Mouse (Mus musculus): ENCODE results near the gene Gbf1. TPM values are rescaled to one million over a fixed set of nuclear protein-coding genes. Genes with fewer than 3 reads are reported as not detected.
A peak's percentile ranks its signal among the peaks of the same experiment; 100 is the strongest.

The Gbf1 gene
- polyA plus RNA-seq, 1 experiment from 2014 or later: 50.0 TPM

- no peak overlapping the region for H3K4me3 ChIP-seq (replicated peaks)
These were observed 170.8 kb downstream of the Gbf1 start for GRCm38 (mm10) chr19:46322996-46323572.

GRCm38 (mm10) chr19:46323716-46324115 lies 171.4 kb downstream of the Gbf1 start:
- Histone ChIP-seq H3K4me3 (replicated peaks) (no peak overlapping the region), H3K36me3 (no peaks in the 10 kb centered on the region), H3K9ac (no peak overlapping the region), H3K4me2 (replicated peaks) (no peak overlapping the region), H3K27ac (no peak overlapping the region), H3K9me3 (no peaks in the 10 kb centered on the region), H3K4me1 (replicated peaks) (peaks cover 37% of the 10 kb centered on the region), H3K27me3 (replicated peaks) (peaks cover 68% of the 10 kb centered on the region)
- no peak for ATAC-seq
- 73% methylated on average over 5 of the region's 5 CpGs for WGBS

More at GRCm38 (mm10) chr19:46322996-46323572, 170.8 kb downstream of the Gbf1 start:
- no peak overlapping the region for H3K4me2 ChIP-seq (replicated peaks)
- ATAC-seq: no peak
- H3K27ac ChIP-seq: no peak overlapping the region
- peaks cover 74% of the 10 kb centered on the region for H3K27me3 ChIP-seq (replicated peaks)
- no peaks in the 10 kb centered on the region for H3K9me3 ChIP-seq
- WGBS: 78% methylated on average over 13 of the region's 13 CpGs
- H3K9ac ChIP-seq: no peak overlapping the region
- peaks cover 42% of the 10 kb centered on the region for H3K4me1 ChIP-seq (replicated peaks)
- H3K36me3 ChIP-seq: no peaks in the 10 kb centered on the region

- H3K4me1 ChIP-seq (replicated peaks): peaks cover 36% of the 10 kb centered on the region
- peaks cover 61% of the 10 kb centered on the region for H3K27me3 ChIP-seq (replicated peaks)
- no peak overlapping the region for H3K4me3 ChIP-seq (replicated peaks)
- H3K9me3 ChIP-seq: no peaks in the 10 kb centered on the region
- H3K4me2 ChIP-seq (replicated peaks): no peak overlapping the region
- no peak overlapping the region for H3K9ac ChIP-seq
- no peak overlapping the region for H3K27ac ChIP-seq
- WGBS: 62% methylated on average over 11 of the region's 11 CpGs
- H3K36me3 ChIP-seq: no peaks in the 10 kb centered on the region
- ATAC-seq: no peak
These were observed 172.1 kb downstream of the Gbf1 start for GRCm38 (mm10) chr19:46324366-46324765.

DNA sequence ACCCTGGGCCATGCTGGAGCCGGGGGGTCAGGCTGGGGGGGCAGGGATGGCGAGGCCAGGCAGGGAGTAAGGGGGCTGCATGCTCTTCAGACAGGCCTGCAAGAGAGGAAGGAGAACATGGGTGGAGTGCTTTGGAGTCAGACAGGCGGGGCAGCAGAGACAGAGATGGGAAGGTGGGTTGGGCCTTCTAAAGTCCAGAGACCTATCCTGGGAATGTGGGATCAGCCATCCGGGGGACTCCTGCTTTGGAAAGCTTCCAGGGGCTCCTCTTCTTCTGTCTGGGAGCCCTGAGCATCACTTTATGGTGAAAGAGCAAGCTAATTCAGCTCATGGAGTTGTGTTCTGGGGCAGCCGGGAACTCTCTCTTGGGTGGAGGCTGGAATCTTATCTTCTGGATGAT lies 172.6 kb downstream of the Gbf1 start:
- no peak for ATAC-seq
- whole genome bisulfite sequencing: 72% methylated on average over 5 of the region's 5 CpGs
- Histone ChIP-seq H3K4me3 (replicated peaks) (no peak overlapping the region), H3K27ac (no peak overlapping the region), H3K27me3 (replicated peaks) (peaks cover 56% of the 10 kb centered on the region), H3K9me3 (no peaks in the 10 kb centered on the region), H3K9ac (no peak overlapping the region), H3K4me2 (replicated peaks) (no peak overlapping the region), H3K36me3 (no peaks in the 10 kb centered on the region), H3K4me1 (replicated peaks) (peaks cover 38% of the 10 kb centered on the region)

GRCm38 (mm10) chr19:46326019-46326755 lies 173.9 kb downstream of the Gbf1 start:
- 4% methylated on average over 29 of the region's 29 CpGs for WGBS
- H3K4me2 ChIP-seq (replicated peaks): peak overlapping the region; percentile 99
- peaks cover 36% of the 10 kb centered on the region for H3K4me1 ChIP-seq (replicated peaks)
- no peak overlapping the region for H3K27ac ChIP-seq
- no peak for ATAC-seq
- no peak overlapping the region; the same call in 1 of the 2 replicates for H3K4me3 ChIP-seq (replicated peaks)
- no peaks in the 10 kb centered on the region for H3K9me3 ChIP-seq
- 0 out of 2 replicates have a peak, but pooled peaks cover 4% of the 10 kb centered on the region for H3K36me3 ChIP-seq
- H3K27me3 ChIP-seq (replicated peaks): peaks cover 46% of the 10 kb centered on the region
- no peak overlapping the region for H3K9ac ChIP-seq

GRCm38 (mm10) chr19:46326756-46327305 lies 174.5 kb downstream of the Gbf1 start, which contains the start of gene Psd:
Gene Psd, minus strand, starts transcription at chr19:46327156.
- Histone ChIP-seq H3K27ac (peak within 1 kb of the TSS; percentile 88), H3K36me3 (0 out of 2 replicates have a peak, but pooled peaks cover 5% of the 10 kb centered on the region), H3K9ac (peak within 1 kb of the TSS; percentile 63), H3K27me3 (replicated peaks) (peaks cover 43% of the 10 kb centered on the region), H3K4me1 (replicated peaks) (peaks cover 30% of the 10 kb centered on the region), H3K4me3 (replicated peaks) (peak within 1 kb of the TSS; percentile 64), H3K9me3 (no peaks in the 10 kb centered on the region), H3K4me2 (replicated peaks) (peak within 1 kb of the TSS; percentile 99)
- no peak for ATAC-seq
- under 1% methylated on average over 34 of the region's 35 CpGs for whole genome bisulfite sequencing

DNA sequence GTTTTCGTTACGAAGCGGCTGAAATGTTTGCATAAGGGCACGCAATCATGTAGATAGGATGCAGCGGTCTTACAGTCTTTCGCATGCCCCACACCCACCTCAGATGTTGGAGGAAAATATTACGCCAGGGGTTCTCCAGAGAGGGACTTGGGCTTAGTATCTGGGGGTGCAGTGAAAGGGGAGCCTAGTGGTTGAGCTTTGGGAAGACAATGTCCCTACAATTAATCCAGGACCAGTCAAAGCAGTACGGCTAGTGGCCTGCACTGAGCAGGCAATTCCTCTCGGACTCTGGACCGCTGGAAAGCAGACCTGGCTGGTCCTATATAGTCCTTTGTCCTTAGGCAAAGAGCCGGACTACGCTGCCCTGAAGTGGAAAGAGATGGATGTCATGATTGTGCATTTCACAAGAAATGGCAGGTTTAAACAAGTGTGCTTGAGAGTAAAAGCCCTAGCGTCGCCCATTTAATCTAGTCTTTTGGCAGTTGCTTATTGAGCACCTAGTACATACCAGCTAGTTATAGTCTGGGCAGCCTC lies 175.3 kb downstream of the Gbf1 start:
- WGBS: 24% methylated on average over 14 of the region's 14 CpGs
- Histone ChIP-seq H3K27me3 (replicated peaks) (peaks cover 43% of the 10 kb centered on the region), H3K4me3 (replicated peaks) (peak overlapping the region; percentile 64), H3K9me3 (no peaks in the 10 kb centered on the region), H3K4me1 (replicated peaks) (peaks cover 27% of the 10 kb centered on the region), H3K36me3 (0 out of 2 replicates have a peak, but pooled peaks cover 8% of the 10 kb centered on the region), H3K27ac (peak overlapping the region; percentile 88; the same call in 1 of the 2 replicates), H3K4me2 (replicated peaks) (peak overlapping the region; percentile 99), H3K9ac (peak overlapping the region; percentile 63; the same call in 1 of the 2 replicates)
- ATAC-seq: no peak

DNA sequence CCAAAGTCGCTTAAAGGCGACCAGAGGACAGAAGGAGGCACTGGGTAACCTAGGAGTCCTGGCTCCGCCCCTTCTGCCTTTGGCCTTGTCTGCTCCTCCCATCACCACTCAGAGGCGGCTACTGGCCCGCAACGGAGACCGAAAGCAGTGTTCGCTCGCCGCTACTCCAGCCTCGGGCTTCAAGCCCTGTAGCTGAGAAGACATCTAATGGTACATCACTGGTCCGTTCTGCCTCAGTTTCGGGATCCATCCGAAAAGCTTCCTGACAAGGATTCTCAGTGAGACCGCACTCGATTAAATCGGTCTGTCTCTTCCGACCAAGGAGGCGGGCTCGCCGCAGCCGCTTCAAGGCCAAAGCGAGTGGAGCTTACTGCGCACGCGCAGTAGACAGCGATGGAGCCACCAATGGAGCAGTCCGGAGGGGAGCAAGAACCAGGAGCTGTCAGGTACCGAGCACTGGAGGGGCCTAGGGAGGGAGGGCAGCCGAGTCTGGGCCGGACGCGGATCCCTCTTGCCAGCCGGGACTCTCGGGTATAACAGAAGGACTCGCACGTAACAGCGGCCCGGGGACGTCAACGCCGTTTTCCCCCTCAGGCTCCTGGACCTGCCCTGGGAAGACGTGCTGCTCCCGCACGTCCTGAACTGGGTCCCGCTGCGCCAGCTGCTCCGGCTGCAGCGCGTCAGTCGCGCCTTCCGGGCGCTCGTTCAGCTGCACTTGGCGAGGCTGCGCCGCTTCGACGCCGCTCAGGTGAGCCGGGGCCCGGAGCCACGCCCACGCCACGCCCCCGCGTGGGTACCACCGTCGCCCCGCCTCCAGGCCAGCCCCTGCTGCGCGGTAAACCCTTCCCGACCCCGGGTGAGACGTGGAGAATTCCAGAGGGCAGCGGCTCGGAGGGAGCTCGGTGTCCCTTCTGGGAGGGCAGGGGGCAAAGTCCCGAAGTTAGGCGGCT lies 176.0 kb downstream of the Gbf1 start, which contains the start of gene Fbxl15:
Fbxl15 (plus strand) TSS at position 104 of the 950 bp plus-strand sequence.
- WGBS: under 1% methylated on average over 81 of the region's 81 CpGs
- peaks cover 27% of the 10 kb centered on the region for H3K4me1 ChIP-seq (replicated peaks)
- H3K4me3 ChIP-seq (replicated peaks): peak within 1 kb of the TSS; percentile 64
- ATAC-seq: peak; percentile 92
- H3K4me2 ChIP-seq (replicated peaks): peak within 1 kb of the TSS; percentile 99
- peak within 1 kb of the TSS; percentile 63 for H3K9ac ChIP-seq
- H3K36me3 ChIP-seq: 0 out of 2 replicates have a peak, but pooled peaks cover 8% of the 10 kb centered on the region
- peaks cover 35% of the 10 kb centered on the region for H3K27me3 ChIP-seq (replicated peaks)
- no peaks in the 10 kb centered on the region for H3K9me3 ChIP-seq
- H3K27ac ChIP-seq: peak within 1 kb of the TSS; percentile 88

- H3K27me3 ChIP-seq (replicated peaks): peaks cover 28% of the 10 kb centered on the region
- peak overlapping the region; percentile 99 for H3K4me2 ChIP-seq (replicated peaks)
- no peaks in the 10 kb centered on the region for H3K9me3 ChIP-seq
- 2% methylated on average over 54 of the region's 54 CpGs for WGBS
- 0 out of 2 replicates have a peak, but pooled peaks cover 8% of the 10 kb centered on the region for H3K36me3 ChIP-seq
- peak overlapping the region; percentile 88 for H3K27ac ChIP-seq
- H3K4me1 ChIP-seq (replicated peaks): peaks cover 27% of the 10 kb centered on the region
- H3K9ac ChIP-seq: peak overlapping the region; percentile 63
- peak overlapping the region; percentile 64 for H3K4me3 ChIP-seq (replicated peaks)
- ATAC-seq: no peak; the same call in 1 of the 2 replicates
These were observed 176.8 kb downstream of the Gbf1 start for GRCm38 (mm10) chr19:46329031-46329641.

DNA sequence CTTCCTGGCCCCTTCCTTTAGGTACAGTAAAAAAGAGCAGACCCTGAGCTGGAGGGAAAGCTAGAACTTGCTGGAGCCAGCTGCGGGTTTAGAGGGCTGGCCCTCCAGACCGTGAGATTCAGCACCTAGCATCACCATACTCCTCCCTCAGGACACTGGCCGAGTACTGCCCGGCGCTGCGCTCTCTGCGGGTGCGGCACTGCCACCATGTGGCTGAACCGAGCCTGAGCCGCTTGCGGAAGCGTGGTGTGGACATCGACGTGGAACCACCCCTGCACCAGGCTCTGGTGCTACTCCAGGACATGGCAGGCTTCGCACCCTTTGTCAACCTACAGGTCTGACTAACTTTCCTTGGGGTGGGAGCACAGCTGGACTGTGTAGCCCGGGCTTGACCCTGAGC lies 177.6 kb downstream of the Gbf1 start:
- peaks cover 19% of the 10 kb centered on the region for H3K27me3 ChIP-seq (replicated peaks)
- H3K4me2 ChIP-seq (replicated peaks): peak overlapping the region; percentile 99
- H3K36me3 ChIP-seq: 0 out of 2 replicates have a peak, but pooled peaks cover 8% of the 10 kb centered on the region
- WGBS: 6% methylated on average over 16 of the region's 16 CpGs
- peaks cover 27% of the 10 kb centered on the region for H3K4me1 ChIP-seq (replicated peaks)
- ATAC-seq: peak; percentile 53
- H3K9ac ChIP-seq: no peak overlapping the region
- H3K4me3 ChIP-seq (replicated peaks): no peak overlapping the region; the same call in 1 of the 2 replicates
- H3K9me3 ChIP-seq: no peaks in the 10 kb centered on the region
- no peak overlapping the region for H3K27ac ChIP-seq

DNA sequence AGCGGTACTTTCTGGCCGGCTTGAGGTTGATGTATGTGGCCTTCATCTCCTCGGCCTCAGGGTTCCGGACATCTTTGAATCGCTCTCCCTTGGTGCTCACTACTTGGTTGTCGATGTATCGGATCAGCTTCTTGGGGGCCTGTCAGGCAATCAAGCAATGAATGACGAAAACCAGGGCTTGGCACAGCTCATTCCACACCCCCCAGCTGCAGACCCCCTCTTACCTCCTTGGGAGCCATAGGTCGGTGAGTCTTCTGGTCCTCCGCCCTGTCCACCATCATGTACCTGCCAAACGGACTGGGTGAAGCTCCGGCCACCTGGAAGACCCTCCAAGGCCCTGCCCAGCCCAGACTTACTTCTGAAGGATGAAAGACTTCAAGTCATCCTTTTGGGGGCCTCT lies 178.4 kb downstream of the Gbf1 start:
- Histone ChIP-seq H3K9ac (no peak overlapping the region), H3K4me2 (replicated peaks) (no peak overlapping the region), H3K27ac (no peak overlapping the region), H3K36me3 (0 out of 2 replicates have a peak, but pooled peaks cover 8% of the 10 kb centered on the region), H3K27me3 (replicated peaks) (peaks cover 13% of the 10 kb centered on the region), H3K9me3 (no peaks in the 10 kb centered on the region), H3K4me3 (replicated peaks) (no peak overlapping the region), H3K4me1 (replicated peaks) (peaks cover 27% of the 10 kb centered on the region)
- no peak for ATAC-seq
- 90% methylated on average over 12 of the region's 12 CpGs for WGBS
